ENCODE assay signal across 8 mouse cellular contexts in the genomic region with DNA sequence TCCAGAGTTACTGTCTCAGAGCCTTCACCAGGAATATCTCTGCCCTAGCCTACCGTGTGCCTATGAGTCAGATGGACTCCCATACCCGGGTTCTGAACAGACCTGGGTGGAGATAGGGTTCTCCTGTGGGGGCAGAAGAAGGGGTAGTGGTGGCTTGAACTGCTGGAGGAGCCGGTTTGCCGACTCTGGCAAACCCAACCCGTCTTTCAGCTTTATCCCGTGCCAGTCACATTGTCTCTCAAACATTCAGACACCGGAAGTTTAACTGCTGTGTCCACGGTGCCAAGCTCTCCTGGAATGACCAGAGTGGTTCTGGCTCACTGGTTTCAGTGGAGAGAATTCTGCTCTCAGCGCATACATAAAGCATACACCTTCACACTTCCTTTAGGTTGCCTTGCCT. TPM values are rescaled to one million over a fixed set of nuclear protein-coding genes. Genes with fewer than 3 reads are reported as not detected.
DNase-seq lines count a peak whose midpoint lies in the region; ATAC-seq and TF ChIP-seq lines count a peak whose summit lies in the region.

No protein-coding gene starts in this region.

- no peaks in the 10 kb centered on the region for H3K9me3 ChIP-seq in kidney, embryonic 14.5 days (ENCODE audit: control insufficient read depth, low read length)
- H3K9me3 ChIP-seq in hindbrain, embryonic 11.5 days (ENCODE audit: control insufficient read depth, low read length), result no peaks in the 10 kb centered on the region
- no peaks in the 10 kb centered on the region for H3K9me3 ChIP-seq in midbrain, embryonic 11.5 days (ENCODE audit: control insufficient read depth, low read length)

- H3K27ac ChIP-seq in kidney, embryonic 14.5 days (ENCODE audit: low read depth, low read length), result no peak overlapping the region; the same call in 1 of the 2 replicates
- H3K27ac ChIP-seq in bone marrow, adult 2 months (ENCODE audit: control insufficient read depth, insufficient read depth, low read depth, low read length, poor library complexity), result no peak overlapping the region; the same call in 1 of the 2 replicates
- no peak overlapping the region for H3K27ac ChIP-seq in hindbrain, embryonic 11.5 days (ENCODE audit: low read depth, low read length)
- no peak overlapping the region for H3K27ac ChIP-seq in midbrain, embryonic 11.5 days (ENCODE audit: low read depth, low read length)

- H3K4me2 ChIP-seq in kidney, embryonic 14.5 days (replicated peaks; ENCODE audit: low read depth, low read length), result peak overlapping the region; percentile 83
- H3K4me2 ChIP-seq in hindbrain, embryonic 11.5 days (replicated peaks; ENCODE audit: low read depth, low read length), result peak overlapping the region; percentile 92; the same call in 1 of the 2 replicates
- H3K4me2 ChIP-seq in midbrain, embryonic 11.5 days, result peak overlapping the region; percentile 94

- H3K27me3 ChIP-seq in kidney, embryonic 14.5 days (ENCODE audit: control insufficient read depth, insufficient read depth, low read length), result no peaks in the 10 kb centered on the region
- no peaks in the 10 kb centered on the region for H3K27me3 ChIP-seq in hindbrain, embryonic 11.5 days (ENCODE audit: control insufficient read depth, insufficient read depth, low read length)
- H3K27me3 ChIP-seq in midbrain, embryonic 11.5 days (ENCODE audit: control insufficient read depth, insufficient read depth, low read length), result no peaks in the 10 kb centered on the region

- no peak for TF ChIP-seq CTCF in bone marrow, adult 2 months (IDR thresholded peaks at IDR 0.05; ENCODE audit: control insufficient read depth, insufficient read depth, low read length)

- WGBS in kidney, embryonic 14.5 days, result 63% methylated on average over 9 of the region's 9 CpGs
- 80% methylated on average over 9 of the region's 9 CpGs for WGBS in bone marrow, adult 2 months
- WGBS in hindbrain, embryonic 11.5 days, result 89% methylated on average over 9 of the region's 9 CpGs
- 90% methylated on average over 9 of the region's 9 CpGs for WGBS in midbrain, embryonic 11.5 days

- no peak for DNase-seq in kidney, adult 18-20 months
- DNase-seq in hindbrain, embryonic 11.5 days (ENCODE audit: low spot score), result no peak
- no peak for DNase-seq in midbrain, embryonic 11.5 days (ENCODE audit: low spot score, missing footprints)
- no peak for DNase-seq in adrenal gland, postnatal 10 days
- no peak for DNase-seq in yolk sac, embryonic 10.5 days (ENCODE audit: low spot score)
- no peak for DNase-seq in adrenal gland, postnatal 25 days

- no peak for TF ChIP-seq POLR2A in bone marrow, adult 2 months (IDR thresholded peaks at IDR 0.05; ENCODE audit: borderline replicate concordance, control insufficient read depth, low read depth, low read length)

- ATAC-seq in kidney, embryonic 14.5 days (ENCODE audit: low FRiP score, low TSS enrichment), result no peak
- no peak for ATAC-seq in hindbrain, embryonic 11.5 days (ENCODE audit: low FRiP score)
- no peak for ATAC-seq in midbrain, embryonic 11.5 days (ENCODE audit: low FRiP score)

- peak overlapping the region; percentile 14; the same call in 1 of the 2 replicates for H3K9ac ChIP-seq in kidney, embryonic 14.5 days (ENCODE audit: low read depth, low read length)
- H3K9ac ChIP-seq in hindbrain, embryonic 11.5 days (ENCODE audit: low read depth, low read length), result no peak overlapping the region
- H3K9ac ChIP-seq in midbrain, embryonic 11.5 days (ENCODE audit: low read length), result peak overlapping the region; percentile 28; the same call in 1 of the 2 replicates

- peak overlapping the region; percentile 75 for H3K4me3 ChIP-seq in kidney, embryonic 14.5 days (ENCODE audit: low read length)
- peak overlapping the region; percentile 65 for H3K4me3 ChIP-seq in bone marrow, adult 2 months (replicated peaks; ENCODE audit: control insufficient read depth, low read depth, low read length)
- H3K4me3 ChIP-seq in hindbrain, embryonic 11.5 days (ENCODE audit: low read depth, low read length), result no peak overlapping the region
- H3K4me3 ChIP-seq in midbrain, embryonic 11.5 days (ENCODE audit: low read depth, low read length), result no peak overlapping the region

- no peaks in the 10 kb centered on the region for H3K36me3 ChIP-seq in kidney, embryonic 14.5 days (ENCODE audit: control insufficient read depth, insufficient read depth, low read length)
- no peaks in the 10 kb centered on the region for H3K36me3 ChIP-seq in hindbrain, embryonic 11.5 days (ENCODE audit: control insufficient read depth, insufficient read depth, low read length)
- no peaks in the 10 kb centered on the region for H3K36me3 ChIP-seq in midbrain, embryonic 11.5 days (ENCODE audit: control insufficient read depth, insufficient read depth, low read length)

- H3K4me1 ChIP-seq in kidney, embryonic 14.5 days (ENCODE audit: control insufficient read depth, insufficient read depth, low read length), result peaks cover 26% of the 10 kb centered on the region
- H3K4me1 ChIP-seq in bone marrow, adult 2 months (ENCODE audit: control insufficient read depth, insufficient read depth, low read length), result peaks cover 9% of the 10 kb centered on the region
- peaks cover 11% of the 10 kb centered on the region for H3K4me1 ChIP-seq in hindbrain, embryonic 11.5 days (replicated peaks; ENCODE audit: control insufficient read depth, insufficient read depth, low read length)
- peaks cover 19% of the 10 kb centered on the region for H3K4me1 ChIP-seq in midbrain, embryonic 11.5 days (ENCODE audit: control insufficient read depth, insufficient read depth, low read length)

RNA-seq across cellular contexts. Expression of a gene that starts 2.3 kb away (rescaled TPM):
- polyA plus RNA-seq in kidney, embryonic 14.5 days (2014; fragmentation: Nextera tagmentation; extraction: Ambion mirVana), result 10.7 and 11.0 TPM in 2 replicates
- 70.2 and 105 TPM in 2 replicates for polyA plus RNA-seq in bone marrow, adult 2 months (2011; ENCODE audit: insufficient read depth, insufficient read length, low replicate concordance, missing spikeins)
- polyA plus RNA-seq in hindbrain, embryonic 11.5 days (2014; fragmentation: Nextera tagmentation; extraction: Ambion mirVana), result 5.2 and 7.0 TPM in 2 replicates
- polyA plus RNA-seq in midbrain, embryonic 11.5 days (2014; fragmentation: Nextera tagmentation; extraction: Ambion mirVana), result 6.1 and 6.6 TPM in 2 replicates
- total RNA-seq in adrenal gland, postnatal 10 days (2021), result 10 to 100 TPM; 45.1 to 85.2 TPM
- total RNA-seq in adrenal gland, postnatal 25 days (2021), result 34.8 and 52.2 TPM in 2 replicates

RNA-seq across cellular contexts. Expression of a gene that starts 37.3 kb away (rescaled TPM):
- polyA plus RNA-seq in kidney, embryonic 14.5 days (2014; fragmentation: Nextera tagmentation; extraction: Ambion mirVana), result 38.1 and 62.0 TPM in 2 replicates
- 210 and 334 TPM in 2 replicates for polyA plus RNA-seq in bone marrow, adult 2 months (2011; ENCODE audit: insufficient read depth, insufficient read length, low replicate concordance, missing spikeins)
- polyA plus RNA-seq in hindbrain, embryonic 11.5 days (2014; fragmentation: Nextera tagmentation; extraction: Ambion mirVana), result 59.0 and 69.2 TPM in 2 replicates
- 87.1 and 89.3 TPM in 2 replicates for polyA plus RNA-seq in midbrain, embryonic 11.5 days (2014; fragmentation: Nextera tagmentation; extraction: Ambion mirVana)
- 100 to 1,000 TPM; 138 to 212 TPM for total RNA-seq in adrenal gland, postnatal 10 days (2021)
- 37.9 and 42.6 TPM in 2 replicates for total RNA-seq in adrenal gland, postnatal 25 days (2021)

Comparison
In these comparisons a context has a peak if more than half of its experiments do, and no peak if none do; other contexts are left out.
1. H3K4me3 ChIP-seq: peak in kidney, embryonic 14.5 days (single experiment) and bone marrow, adult 2 months (single experiment); none in hindbrain, embryonic 11.5 days (single experiment) and midbrain, embryonic 11.5 days (single experiment).
2. Peak in every context shown above with its lines, with median percentiles within 50 percentile points of each other: H3K4me2 ChIP-seq.